In genomic region chr11:120612763-120613162, GRCm38 (mm10) we compare ENCODE assay signal across 8 mouse cellular contexts. TPM values are rescaled to one million over a fixed set of nuclear protein-coding genes. Genes with fewer than 3 reads are reported as not detected.
DNase-seq lines count a peak whose midpoint lies in the region; ATAC-seq and TF ChIP-seq lines count a peak whose summit lies in the region.

No protein-coding gene starts in this region.

- no peak overlapping the region for H3K9ac ChIP-seq in heart, embryonic 16.5 days (ENCODE audit: low read length)
- H3K9ac ChIP-seq in limb, embryonic 11.5 days (ENCODE audit: low read length), result no peak overlapping the region

- 30% methylated on average over 6 of the region's 6 CpGs for WGBS in heart, embryonic 16.5 days
- WGBS in limb, embryonic 11.5 days, result 36% methylated on average over 6 of the region's 6 CpGs

- peak; percentile 69 for DNase-seq in ovary, postnatal 14 days (ENCODE audit: low spot score)
- no peak for DNase-seq in ovary, postnatal 10 days (ENCODE audit: low spot score)
- DNase-seq in ZHBTc4 (ENCODE audit: low read depth, low spot score), result peak; percentile 74
- peak; percentile 78 for DNase-seq in limb, embryonic 11.5 days (ENCODE audit: low spot score)
- peak; percentile 62 to 74 for DNase-seq in natural killer cell, adult 2 months (ENCODE audit: low spot score in 2 of 2)
- peak; percentile 60 to 78 for DNase-seq in urinary bladder, postnatal 4 days (ENCODE audit: low spot score in 2 of 2)

- H3K36me3 ChIP-seq in heart, embryonic 16.5 days (ENCODE audit: control insufficient read depth, insufficient read depth), result peaks cover 9% of the 10 kb centered on the region; the same call in 1 of the 2 replicates
- peaks cover 7% of the 10 kb centered on the region for H3K36me3 ChIP-seq in limb, embryonic 11.5 days (ENCODE audit: control insufficient read depth, insufficient read depth, low read length)

- H3K4me2 ChIP-seq in heart, embryonic 16.5 days (ENCODE audit: low read depth, low read length), result no peak overlapping the region
- H3K4me2 ChIP-seq in limb, embryonic 11.5 days (ENCODE audit: low read depth, severe bottlenecking), result no peak overlapping the region

- H3K4me3 ChIP-seq in cortical plate, adult 2 months (ENCODE audit: insufficient read depth, low read length), result no peak overlapping the region
- no peak overlapping the region for H3K4me3 ChIP-seq in heart, embryonic 16.5 days (ENCODE audit: low read length)
- no peak overlapping the region for H3K4me3 ChIP-seq in limb, embryonic 11.5 days (ENCODE audit: low read depth, low read length)

- H3K9me3 ChIP-seq in heart, embryonic 16.5 days (replicated peaks; ENCODE audit: control insufficient read depth, low read length), result no peaks in the 10 kb centered on the region
- H3K9me3 ChIP-seq in limb, embryonic 11.5 days (ENCODE audit: control insufficient read depth, low read length), result no peaks in the 10 kb centered on the region

- H3K4me1 ChIP-seq in cortical plate, adult 2 months (ENCODE audit: control insufficient read depth, insufficient read depth, low read length), result peaks cover 7% of the 10 kb centered on the region
- H3K4me1 ChIP-seq in heart, embryonic 16.5 days (ENCODE audit: control insufficient read depth, insufficient read depth, low read length), result peaks cover 24% of the 10 kb centered on the region
- peaks cover 14% of the 10 kb centered on the region for H3K4me1 ChIP-seq in limb, embryonic 11.5 days (ENCODE audit: control insufficient read depth, insufficient read depth, low read length)

- no peak overlapping the region for H3K27ac ChIP-seq in cortical plate, adult 2 months (ENCODE audit: insufficient read depth, low read length)
- no peak overlapping the region for H3K27ac ChIP-seq in heart, embryonic 16.5 days (ENCODE audit: low read length)
- H3K27ac ChIP-seq in limb, embryonic 11.5 days (replicated peaks; ENCODE audit: low read depth, low read length), result no peak overlapping the region

- H3K27me3 ChIP-seq in heart, embryonic 16.5 days (ENCODE audit: control insufficient read depth, insufficient read depth, low read length), result no peaks in the 10 kb centered on the region
- H3K27me3 ChIP-seq in limb, embryonic 11.5 days (ENCODE audit: control insufficient read depth, insufficient read depth, low read length), result 0 out of 2 replicates have a peak, but pooled peaks cover 6% of the 10 kb centered on the region

- no peak for TF ChIP-seq POLR2A in cortical plate, adult 2 months (IDR thresholded peaks at IDR 0.05; ENCODE audit: extremely low read depth, insufficient read depth, low read length)

- peak; percentile 62 for TF ChIP-seq CTCF in cortical plate, adult 2 months (IDR thresholded peaks at IDR 0.05; ENCODE audit: extremely low read depth, insufficient read depth, low read length)

- 0 out of 2 replicates have a peak, but pooled peaks have one; percentile 15 for ATAC-seq in heart, embryonic 16.5 days (replicated peaks; ENCODE audit: extremely low read depth, insufficient read depth, low FRiP score)
- ATAC-seq in limb, embryonic 11.5 days (ENCODE audit: insufficient number of reproducible peaks, low FRiP score, low TSS enrichment, low read depth), result no peak

RNA-seq across cellular contexts. Expression of gene Npb, which starts 4.5 kb away (rescaled TPM):
- polyA plus RNA-seq in cortical plate, adult 2 months (2012; rRNA removed), result 0.58 and 1.1 TPM in 2 replicates
- 13.6 and 15.5 TPM in 2 replicates for polyA plus RNA-seq in heart, embryonic 16.5 days (2015; fragmentation: Nextera tagmentation; extraction: Ambion mirVana)
- polyA plus RNA-seq in limb, embryonic 11.5 days (2014; fragmentation: Nextera tagmentation; extraction: Ambion mirVana), result 1.4 TPM in 1 of 2 replicates, not detected in the other

RNA-seq across cellular contexts. Expression of gene Pcyt2, which starts 5.0 kb away (rescaled TPM):
- polyA plus RNA-seq in cortical plate, adult 2 months (2012; rRNA removed), result 281 and 289 TPM in 2 replicates
- polyA plus RNA-seq in heart, embryonic 16.5 days (2015; fragmentation: Nextera tagmentation; extraction: Ambion mirVana), result 109 and 117 TPM in 2 replicates
- polyA plus RNA-seq in limb, embryonic 11.5 days (2014; fragmentation: Nextera tagmentation; extraction: Ambion mirVana), result 105 and 111 TPM in 2 replicates

RNA-seq across cellular contexts. Expression of gene Sirt7, which starts 12.3 kb away (rescaled TPM):
- polyA plus RNA-seq in cortical plate, adult 2 months (2012; rRNA removed), result 98.2 and 105 TPM in 2 replicates
- polyA plus RNA-seq in heart, embryonic 16.5 days (2015; fragmentation: Nextera tagmentation; extraction: Ambion mirVana), result 21.1 and 28.1 TPM in 2 replicates
- 24.6 TPM in 2 replicates for polyA plus RNA-seq in limb, embryonic 11.5 days (2014; fragmentation: Nextera tagmentation; extraction: Ambion mirVana)

RNA-seq across cellular contexts. Expression of gene Anapc11, which starts 14.5 kb away (rescaled TPM):
- polyA plus RNA-seq in cortical plate, adult 2 months (2012; rRNA removed), result 148 and 161 TPM in 2 replicates
- 179 and 193 TPM in 2 replicates for polyA plus RNA-seq in heart, embryonic 16.5 days (2015; fragmentation: Nextera tagmentation; extraction: Ambion mirVana)
- 214 and 223 TPM in 2 replicates for polyA plus RNA-seq in limb, embryonic 11.5 days (2014; fragmentation: Nextera tagmentation; extraction: Ambion mirVana)

RNA-seq across cellular contexts. Expression of gene Alyref, which starts 14.6 kb away (rescaled TPM):
- polyA plus RNA-seq in cortical plate, adult 2 months (2012; rRNA removed), result 42.1 and 46.9 TPM in 2 replicates
- 223 and 229 TPM in 2 replicates for polyA plus RNA-seq in heart, embryonic 16.5 days (2015; fragmentation: Nextera tagmentation; extraction: Ambion mirVana)
- 810 and 850 TPM in 2 replicates for polyA plus RNA-seq in limb, embryonic 11.5 days (2014; fragmentation: Nextera tagmentation; extraction: Ambion mirVana)
